Mouse (Mus musculus): Measurements from ENCODE around the gene Gm11273. TPM values are rescaled to one million over a fixed set of nuclear protein-coding genes. Genes with fewer than 3 reads are reported as not detected.
"Not testable (repeated sequence)": the region's sequence is repeated elsewhere in the genome, so short reads cannot be mapped to it uniquely, and the experiment has no call there.

Gm11273 gene
- total RNA-seq (2021) = 88.1 and 113 TPM in 2 replicates
- long read RNA-seq, transcript Gm11273-201 (1 exons, 390 nt) = major isoform, 105 of 105 reads
- long read RNA-seq, partial matches to known transcripts = 0 of 105 reads
- long read RNA-seq, other reads (novel, unspliced or antisense) = 0 of 105 reads

GRCm38 (mm10) chr13:21501182-21501581 lies at the start of gene Gm11273:
TSS of gene Gm11273 (minus strand) at chr13:21501418.
- DNase-seq = not testable (repeated sequence)

DNA sequence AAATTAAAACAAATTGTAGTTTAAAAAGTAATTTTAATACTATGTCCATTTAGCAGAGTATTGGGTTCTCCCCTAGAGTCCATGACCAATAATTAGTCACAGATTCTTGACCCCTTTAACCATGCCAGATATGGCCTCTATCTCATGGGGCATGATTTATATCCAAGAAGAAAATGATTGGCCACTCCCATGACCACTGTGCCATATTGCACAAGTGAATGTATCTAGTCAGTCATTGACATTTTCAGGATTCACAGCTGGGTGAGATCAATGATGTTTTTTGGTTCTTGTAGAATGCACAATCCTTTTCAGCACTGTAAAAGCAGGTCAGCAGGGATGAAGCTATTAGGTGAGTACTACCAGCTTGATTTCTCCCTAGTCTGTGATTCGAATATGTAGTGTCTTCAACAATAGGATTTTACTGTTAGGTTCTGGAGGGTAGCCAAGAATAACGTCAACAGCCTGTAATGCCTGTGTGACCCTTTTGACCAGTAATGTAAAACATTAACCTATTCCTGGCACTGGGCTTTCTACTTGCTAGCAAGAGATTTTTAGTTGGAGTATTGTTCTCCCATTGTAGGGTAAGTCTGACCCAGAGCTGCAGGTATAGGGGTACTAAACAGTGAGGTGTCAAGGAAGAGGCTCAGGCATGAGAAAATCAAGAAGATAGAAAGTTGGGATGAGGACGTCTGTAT lies 49.3 kb upstream of the Gm11273 start:
- no peak for DNase-seq

- DNase-seq = no peak
Measured at GRCm38 (mm10) chr13:21549487-21549886, 48.3 kb upstream of the Gm11273 start.

- no peak for DNase-seq
Measured at GRCm38 (mm10) chr13:21542708-21543107, 41.5 kb upstream of the Gm11273 start, which contains the start of gene Olfr1366. TSS of gene Olfr1366 (minus strand) at chr13:21542808.

- DNase-seq = peak; percentile 85
Measured at GRCm38 (mm10) chr13:21530781-21531201, 29.6 kb upstream of the Gm11273 start, which contains the start of gene Zkscan8. TSS of gene Zkscan8 (minus strand) at chr13:21531120.

DNA sequence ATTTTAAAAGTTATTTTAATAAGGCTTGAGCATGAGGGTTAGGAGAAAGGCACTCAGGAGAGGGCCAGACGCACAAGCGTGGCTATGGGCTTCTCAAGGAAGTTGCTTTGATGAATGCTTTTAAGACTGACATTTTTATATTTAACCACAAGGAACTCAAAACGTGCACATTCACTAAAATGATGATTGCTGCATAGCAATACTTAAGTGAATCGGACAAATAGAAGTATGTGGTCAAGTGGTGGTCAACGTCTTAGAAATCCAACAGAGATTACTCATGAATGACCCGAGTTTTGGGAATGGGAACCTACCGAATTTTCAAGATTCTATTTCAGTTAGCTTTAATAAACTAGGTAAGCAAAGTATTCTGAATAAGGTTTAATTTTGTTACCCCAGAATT lies 28.9 kb upstream of the Gm11273 start:
- no peak for DNase-seq

GRCm38 (mm10) chr13:21506221-21506649 lies 5.0 kb upstream of the Gm11273 start:
- DNase-seq = peak; percentile 88

GRCm38 (mm10) chr13:21502296-21502695 lies 1.1 kb upstream of the Gm11273 start:
- DNase-seq = no peak

DNA sequence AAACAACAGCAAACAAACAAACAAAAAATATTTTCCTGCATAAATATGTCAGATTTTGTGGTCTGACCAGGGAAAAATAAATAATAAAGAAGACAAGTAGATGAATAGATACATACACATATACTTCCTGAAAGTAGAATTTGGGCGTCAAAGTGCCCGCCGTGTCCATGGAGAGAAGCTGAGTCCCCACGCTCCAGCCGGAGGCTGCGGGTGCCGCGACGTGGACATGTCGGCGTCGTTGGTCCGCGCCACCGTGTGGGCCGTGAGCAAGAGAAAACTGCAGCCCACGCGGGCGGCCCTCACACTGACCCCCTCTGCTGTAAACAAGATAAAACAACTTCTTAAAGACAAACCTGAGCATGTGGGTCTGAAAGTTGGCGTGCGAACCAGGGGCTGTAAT lies 6.1 kb downstream of the Gm11273 start, which contains the start of gene AK157302:
AK157302 (plus strand) TSS at position 144 of the 400 bp plus-strand sequence.
- DNase-seq = peak; percentile 27

- DNase-seq = no peak
Measured at GRCm38 (mm10) chr13:21492847-21493246, 8.4 kb downstream of the Gm11273 start.

- DNase-seq = no peak
Measured at GRCm38 (mm10) chr13:21486881-21487280, 14.3 kb downstream of the Gm11273 start.

- peak; percentile 54 for DNase-seq
Measured at GRCm38 (mm10) chr13:21478759-21479670, 22.2 kb downstream of the Gm11273 start, which contains the start of the genes Zkscan4 and Gm10065. TSS of gene Zkscan4 (plus strand) at chr13:21478907. TSS of gene Gm10065 (minus strand) at chr13:21479441.

GRCm38 (mm10) chr13:21472427-21472826 lies 28.8 kb downstream of the Gm11273 start:
- DNase-seq = no peak

DNA sequence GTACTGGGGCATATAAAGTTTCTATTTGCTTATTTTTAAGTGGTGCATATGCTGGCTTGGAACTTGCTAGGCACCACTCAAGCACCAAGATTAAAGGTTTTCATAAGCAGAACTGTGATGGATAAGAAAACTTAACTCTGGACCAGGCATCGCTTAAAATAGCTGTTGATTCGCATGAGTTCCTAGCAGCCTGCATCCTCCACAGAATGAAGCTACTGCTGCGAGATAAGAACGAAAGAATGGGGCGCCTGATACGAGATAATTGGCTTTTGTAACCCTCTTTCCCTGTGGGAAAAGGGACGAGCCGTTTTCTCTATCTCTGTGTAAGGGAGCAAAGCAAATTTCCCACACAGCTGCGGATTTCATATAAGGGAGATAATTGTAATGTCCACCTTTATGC lies 32.1 kb downstream of the Gm11273 start:
- no peak for DNase-seq

- peak; percentile 89 for DNase-seq
Measured at GRCm38 (mm10) chr13:21468061-21469019, 32.9 kb downstream of the Gm11273 start, which contains the start of gene Nkapl. TSS of gene Nkapl (minus strand) at chr13:21468509.

DNA sequence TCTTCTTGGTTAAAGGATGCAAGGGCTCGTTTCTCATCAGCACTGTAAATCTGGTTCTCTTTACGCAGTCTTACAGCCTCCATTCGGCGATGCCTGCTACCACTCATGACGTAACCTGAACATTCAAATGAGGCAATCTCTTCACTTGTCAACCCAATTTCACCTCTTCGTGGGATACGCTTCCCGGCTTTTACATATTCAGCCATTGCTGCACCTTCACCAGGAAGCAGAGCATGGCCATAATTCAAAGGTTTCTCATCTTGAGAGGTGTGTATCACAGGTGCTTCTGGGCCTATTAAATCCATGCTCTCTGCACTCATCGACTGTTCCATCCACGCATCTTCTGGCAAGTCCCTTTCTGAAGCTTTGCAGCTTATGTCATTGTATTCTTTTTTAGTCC lies 33.9 kb downstream of the Gm11273 start:
- no peak for DNase-seq

- DNase-seq = not testable (repeated sequence)
Measured at GRCm38 (mm10) chr13:21462516-21462915, 38.7 kb downstream of the Gm11273 start.

DNA sequence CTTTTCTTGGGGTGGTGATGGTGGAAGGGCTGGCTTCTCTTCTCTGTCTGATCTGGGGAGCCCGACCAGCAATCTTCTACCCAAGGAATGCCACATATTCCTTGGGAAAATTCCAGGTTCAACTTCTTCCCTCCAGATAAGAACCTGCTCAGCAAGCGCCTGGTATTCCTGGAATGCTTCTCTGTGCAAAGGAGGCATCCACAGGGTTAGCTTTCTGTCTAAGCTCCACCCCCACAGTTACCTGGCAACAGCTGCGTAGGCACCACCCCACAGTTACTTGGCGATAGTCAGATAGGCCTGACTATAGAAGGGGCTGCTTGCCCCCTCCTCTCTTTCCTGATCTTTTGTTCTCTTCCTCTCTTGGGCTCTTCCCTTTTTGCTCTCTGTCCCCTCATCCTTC lies 44.9 kb downstream of the Gm11273 start:
- DNase-seq = no peak

DNA sequence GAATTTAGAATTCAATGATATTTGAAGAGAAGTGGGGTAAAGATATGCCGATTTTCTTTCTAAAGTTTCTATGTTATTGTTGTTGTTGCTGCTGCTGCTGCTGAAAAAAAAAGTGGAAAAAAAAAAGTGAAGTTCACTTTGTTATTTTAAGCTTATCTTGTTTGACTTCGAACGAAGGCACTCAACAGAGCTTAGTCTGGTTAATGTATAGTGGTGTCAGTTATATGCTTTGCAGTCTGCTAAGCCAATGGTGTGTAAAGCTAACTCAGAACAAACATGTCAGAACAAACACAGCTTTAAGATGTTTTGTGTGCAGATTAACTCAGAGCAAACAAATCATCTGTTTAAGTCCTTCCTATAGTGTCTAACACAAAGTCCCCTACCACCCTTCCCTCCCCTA lies 47.1 kb downstream of the Gm11273 start:
- DNase-seq = no peak

- peak; percentile 80 for DNase-seq
Measured at GRCm38 (mm10) chr13:21453449-21453848, 47.8 kb downstream of the Gm11273 start, which contains the start of gene Zscan26. TSS of gene Zscan26 (minus strand) at chr13:21453730.

- no peak for DNase-seq
Measured at GRCm38 (mm10) chr13:21453042-21453441, 48.2 kb downstream of the Gm11273 start.

Measured in adrenal gland, postnatal 25 days (tissue).